Mouse (Mus musculus): ENCODE results near the gene Iars2.

Iars2 gene

GRCm38 (mm10) chr1:185328721-185329610 lies at the start of gene Iars2:
TSS of gene Iars2 (minus strand) at chr1:185329396.
- peak; percentile 70 to 90 for DNase-seq (ENCODE audit: low spot score in 2 of 2)

- DNase-seq (ENCODE audit: low spot score in 2 of 2), result no peak
These were observed 48.2 kb upstream of the Iars2 start for GRCm38 (mm10) chr1:185377429-185377828.

DNA sequence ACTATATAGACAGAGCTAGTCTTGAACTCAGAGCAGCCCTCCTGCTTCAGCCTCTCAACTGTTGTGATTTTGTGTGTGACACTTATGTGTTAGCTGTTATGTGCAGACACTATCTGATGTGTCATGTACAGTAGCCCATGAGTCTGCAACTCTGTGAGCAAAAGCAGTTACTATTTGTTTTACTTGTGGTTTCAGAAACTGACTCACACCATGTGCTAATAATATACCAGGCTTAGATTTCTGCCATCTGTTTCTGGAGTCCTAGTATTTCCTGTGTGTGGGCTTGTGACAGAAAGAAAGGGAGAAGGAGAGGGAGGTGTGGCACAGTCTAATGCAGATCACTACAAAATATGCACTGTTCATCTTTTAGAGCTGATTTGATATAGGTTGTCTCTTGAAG lies 47.2 kb upstream of the Iars2 start:
- DNase-seq (ENCODE audit: low spot score in 2 of 2), result peak; percentile 49 to 54

- no peak for DNase-seq (ENCODE audit: low spot score in 2 of 2)
These were observed 40.8 kb upstream of the Iars2 start for GRCm38 (mm10) chr1:185369979-185370378.

GRCm38 (mm10) chr1:185367383-185367782 lies 38.2 kb upstream of the Iars2 start:
- no peak for DNase-seq (ENCODE audit: low spot score in 2 of 2)

GRCm38 (mm10) chr1:185364183-185364540 lies 35.0 kb upstream of the Iars2 start:
- no peak for DNase-seq (ENCODE audit: low spot score in 2 of 2)

- peak; percentile 42 to 45 for DNase-seq (ENCODE audit: low spot score in 2 of 2)
These were observed 34.5 kb upstream of the Iars2 start for GRCm38 (mm10) chr1:185363526-185364182.

DNA sequence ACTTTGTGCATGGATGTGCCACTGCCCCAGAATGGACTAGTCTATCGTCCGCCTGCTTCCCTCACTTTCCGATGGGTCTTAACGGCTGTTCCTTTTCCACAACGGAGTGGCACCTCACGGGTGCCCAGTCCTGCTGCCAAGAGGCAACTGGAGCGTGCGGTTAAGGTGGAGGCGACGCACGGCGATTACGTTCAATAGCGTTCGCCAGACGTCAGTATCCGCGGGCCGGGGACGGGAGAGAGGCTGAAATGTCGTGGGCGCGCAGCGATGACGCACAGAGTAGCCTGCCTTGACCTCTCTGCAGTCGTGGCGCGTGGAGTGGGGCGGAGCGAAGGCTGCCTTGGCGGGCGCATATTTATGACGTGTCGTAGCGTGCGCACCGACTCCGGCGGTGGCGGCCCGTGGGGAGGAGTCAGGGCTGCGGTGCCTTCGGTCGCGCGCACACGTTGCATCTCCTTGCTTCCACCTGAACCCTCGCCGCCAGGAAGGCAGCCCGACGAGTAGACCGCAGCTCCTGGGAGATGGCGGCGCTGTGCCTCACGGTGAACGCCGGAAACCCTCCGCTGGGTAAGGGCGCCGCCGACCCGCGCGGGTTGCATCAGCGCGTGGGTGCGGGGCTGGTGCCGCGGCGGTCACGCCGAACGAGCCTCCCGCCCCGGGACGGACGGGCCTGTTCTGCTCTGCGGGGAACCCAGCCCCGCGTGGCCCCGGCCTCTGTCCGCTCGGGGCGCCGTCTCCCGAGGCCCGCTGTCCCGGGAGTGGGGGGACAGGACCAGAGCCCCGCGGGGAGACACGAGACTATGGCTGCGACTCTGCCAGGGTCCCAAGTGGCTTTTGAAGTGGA lies 33.7 kb upstream of the Iars2 start, which contains the start of gene Eprs:
Gene Eprs (plus strand): TSS at position 368 of the 844 bp plus-strand sequence.
- DNase-seq (ENCODE audit: low spot score in 2 of 2), result peak; percentile 97 to 99

GRCm38 (mm10) chr1:185358211-185358610 lies 29.0 kb upstream of the Iars2 start:
- no peak for DNase-seq (ENCODE audit: low spot score in 2 of 2)

GRCm38 (mm10) chr1:185356246-185356645 lies 27.1 kb upstream of the Iars2 start:
- DNase-seq (ENCODE audit: low spot score in 2 of 2), result no peak

GRCm38 (mm10) chr1:185354731-185355130 lies 25.5 kb upstream of the Iars2 start:
- DNase-seq (ENCODE audit: low spot score in 2 of 2), result no peak

DNA sequence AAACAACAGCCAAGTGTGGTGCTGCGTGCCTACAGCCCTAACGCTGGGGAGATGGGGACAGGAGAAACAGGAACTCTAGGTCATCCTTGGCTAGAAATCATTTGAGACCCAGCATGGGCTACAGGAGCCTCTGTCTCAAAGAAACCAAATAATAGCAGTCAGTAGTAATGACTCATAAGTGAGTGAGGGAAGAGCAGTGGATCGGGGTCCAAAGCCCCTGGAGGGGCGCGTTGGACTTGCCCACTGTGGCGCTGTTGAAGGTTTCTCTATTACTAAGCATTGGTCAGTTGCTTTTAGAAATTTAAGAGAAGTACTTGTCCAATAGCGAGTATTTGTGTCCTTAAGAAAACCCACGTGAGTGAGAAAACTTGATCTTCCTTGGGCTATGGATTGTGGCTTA lies 24.2 kb upstream of the Iars2 start:
- DNase-seq (ENCODE audit: low spot score in 2 of 2), result no peak

DNA sequence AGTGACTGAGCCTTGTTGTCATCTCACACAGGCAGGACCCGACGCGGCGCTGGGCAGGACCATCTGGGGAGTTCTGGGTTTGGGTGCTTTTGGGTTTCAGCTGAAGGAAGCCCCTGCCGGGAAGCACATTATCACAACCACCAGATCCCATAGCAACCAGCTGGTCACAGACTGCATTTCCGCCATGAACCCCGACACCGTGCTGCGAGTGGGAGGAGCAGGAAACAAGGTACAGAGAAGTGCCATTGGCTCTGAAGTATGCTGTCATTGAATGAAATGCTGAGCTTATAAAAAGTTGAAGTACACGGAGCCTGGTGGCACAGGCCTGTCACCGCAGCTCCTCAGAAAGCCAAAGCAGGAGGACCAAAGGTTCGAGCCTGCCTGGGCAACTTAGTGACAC lies 23.0 kb upstream of the Iars2 start:
- DNase-seq (ENCODE audit: low spot score in 2 of 2), result no peak

- DNase-seq (ENCODE audit: low spot score in 2 of 2), result no peak
These were observed 21.4 kb upstream of the Iars2 start for GRCm38 (mm10) chr1:185350611-185351010.

- no peak for DNase-seq (ENCODE audit: low spot score in 2 of 2)
These were observed 20.5 kb upstream of the Iars2 start for GRCm38 (mm10) chr1:185349741-185350140.

DNA sequence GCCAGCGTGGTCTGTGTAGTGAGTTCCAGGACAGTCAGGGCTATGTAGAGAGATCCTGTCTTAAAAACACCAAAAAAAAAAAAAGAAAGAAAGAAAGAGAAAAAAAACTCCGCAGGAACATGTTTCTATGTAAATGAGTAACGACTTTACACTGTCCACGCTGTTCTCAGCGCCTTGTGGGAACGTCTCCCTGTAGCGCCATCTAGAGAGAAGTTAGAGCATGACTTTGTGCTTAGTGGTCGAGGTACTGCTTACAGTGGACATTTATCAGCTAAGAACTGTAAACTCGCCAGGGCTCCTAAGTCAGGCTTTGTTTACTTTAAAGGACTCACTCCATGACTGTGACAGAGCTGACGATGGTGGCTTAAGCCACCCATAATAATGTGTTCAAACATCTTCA lies 17.0 kb upstream of the Iars2 start:
- no peak for DNase-seq (ENCODE audit: low spot score in 2 of 2)

- no peak for DNase-seq (ENCODE audit: low spot score in 2 of 2)
These were observed 14.2 kb upstream of the Iars2 start for GRCm38 (mm10) chr1:185343422-185343821.

- DNase-seq (ENCODE audit: low spot score in 2 of 2), result peak in 1 of 2 experiments; percentile 32
These were observed 13.2 kb upstream of the Iars2 start for GRCm38 (mm10) chr1:185342441-185342840.

DNA sequence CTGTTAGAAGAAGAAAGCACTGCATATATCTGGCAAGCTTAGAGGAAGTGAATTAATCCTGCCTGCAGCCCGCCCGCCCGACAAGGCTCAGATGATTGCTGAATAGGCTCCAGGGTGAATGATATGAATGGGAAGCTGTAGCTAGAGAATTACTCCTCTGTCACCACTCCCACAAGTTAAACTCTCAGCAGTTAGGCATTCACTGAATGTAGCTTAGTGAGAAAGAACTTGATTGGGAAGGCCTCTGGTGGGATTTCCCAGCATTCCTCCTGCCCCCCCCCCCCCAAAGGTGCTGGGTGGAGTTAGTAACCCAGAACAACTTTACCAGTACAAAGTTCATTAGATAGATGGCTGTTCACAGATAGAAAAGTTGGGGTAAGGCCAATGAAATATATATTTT lies 7.3 kb upstream of the Iars2 start:
- DNase-seq (ENCODE audit: low spot score in 2 of 2), result no peak

DNA sequence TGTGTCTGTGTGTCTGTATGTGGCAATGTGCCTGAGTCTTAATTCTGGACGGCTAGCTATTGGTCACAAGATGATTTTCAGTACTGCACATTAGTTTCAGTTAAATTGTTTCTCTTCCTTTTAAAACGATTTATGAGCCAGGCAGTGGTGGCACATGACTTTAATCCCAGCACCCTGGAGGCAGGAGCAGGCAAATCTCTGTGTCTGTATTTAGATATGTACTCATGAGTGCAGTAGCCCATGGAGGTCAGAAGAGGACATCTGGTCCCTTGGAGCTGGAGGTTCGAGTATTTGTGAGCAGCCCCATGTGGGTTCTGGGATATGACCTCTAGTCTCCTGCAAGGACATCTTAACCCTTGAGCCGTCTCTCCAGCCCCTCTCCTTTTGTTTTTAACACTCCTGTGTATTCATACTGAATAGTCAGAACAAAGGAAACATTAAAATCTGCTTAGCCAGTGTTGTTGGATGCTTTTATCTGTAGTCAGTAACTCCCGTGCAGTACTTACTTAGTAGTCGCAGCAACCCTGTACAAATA lies 6.1 kb upstream of the Iars2 start:
- no peak for DNase-seq (ENCODE audit: low spot score in 2 of 2)

DNA sequence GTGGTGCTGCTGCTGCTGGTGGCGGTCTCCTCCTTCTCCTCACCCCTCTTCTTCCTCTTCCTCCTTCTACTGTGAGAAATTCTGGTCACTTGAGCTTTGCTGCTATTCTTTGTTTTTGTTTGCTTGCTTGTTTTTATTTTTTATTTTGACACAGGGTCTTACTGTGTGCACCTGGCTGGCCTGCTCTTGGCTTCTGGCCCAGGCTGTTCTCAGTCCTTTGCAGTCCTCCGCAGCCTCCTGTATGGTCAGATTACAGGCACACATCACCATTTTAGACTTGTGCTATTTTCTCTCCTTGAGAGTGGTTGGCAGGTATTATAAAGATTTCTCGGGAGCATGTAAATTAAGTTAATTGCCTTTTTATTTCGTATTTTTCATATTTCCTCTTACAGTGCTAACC lies 4.9 kb upstream of the Iars2 start:
- no peak for DNase-seq (ENCODE audit: low spot score in 2 of 2)

DNA sequence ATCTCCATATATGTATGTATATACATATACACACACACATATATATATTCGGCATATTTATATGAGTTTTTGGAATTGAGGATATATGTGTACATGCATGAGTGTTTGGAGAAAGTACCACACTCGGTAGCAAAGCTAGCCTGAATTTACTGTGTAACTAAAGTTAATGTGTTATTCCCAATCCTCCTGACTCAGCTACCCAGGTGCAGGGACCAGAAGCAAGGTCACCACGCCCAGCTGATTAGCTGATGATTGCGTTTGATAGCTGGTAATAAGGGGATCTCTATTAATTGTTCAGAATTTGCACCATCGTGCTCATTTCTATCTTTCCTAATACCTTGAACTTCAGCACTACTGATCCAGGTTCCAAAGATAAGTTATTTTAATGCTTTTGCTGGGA lies 4.5 kb upstream of the Iars2 start:
- no peak for DNase-seq (ENCODE audit: low spot score in 2 of 2)
